Mouse (Mus musculus): ENCODE measurements around the gene Zfpm1. TPM values are rescaled to one million over a fixed set of nuclear protein-coding genes. Genes with fewer than 3 reads are reported as not detected.

Gene Zfpm1
- polyA plus RNA-seq, 1 experiment from 2014 or later = 5.7 TPM

DNA sequence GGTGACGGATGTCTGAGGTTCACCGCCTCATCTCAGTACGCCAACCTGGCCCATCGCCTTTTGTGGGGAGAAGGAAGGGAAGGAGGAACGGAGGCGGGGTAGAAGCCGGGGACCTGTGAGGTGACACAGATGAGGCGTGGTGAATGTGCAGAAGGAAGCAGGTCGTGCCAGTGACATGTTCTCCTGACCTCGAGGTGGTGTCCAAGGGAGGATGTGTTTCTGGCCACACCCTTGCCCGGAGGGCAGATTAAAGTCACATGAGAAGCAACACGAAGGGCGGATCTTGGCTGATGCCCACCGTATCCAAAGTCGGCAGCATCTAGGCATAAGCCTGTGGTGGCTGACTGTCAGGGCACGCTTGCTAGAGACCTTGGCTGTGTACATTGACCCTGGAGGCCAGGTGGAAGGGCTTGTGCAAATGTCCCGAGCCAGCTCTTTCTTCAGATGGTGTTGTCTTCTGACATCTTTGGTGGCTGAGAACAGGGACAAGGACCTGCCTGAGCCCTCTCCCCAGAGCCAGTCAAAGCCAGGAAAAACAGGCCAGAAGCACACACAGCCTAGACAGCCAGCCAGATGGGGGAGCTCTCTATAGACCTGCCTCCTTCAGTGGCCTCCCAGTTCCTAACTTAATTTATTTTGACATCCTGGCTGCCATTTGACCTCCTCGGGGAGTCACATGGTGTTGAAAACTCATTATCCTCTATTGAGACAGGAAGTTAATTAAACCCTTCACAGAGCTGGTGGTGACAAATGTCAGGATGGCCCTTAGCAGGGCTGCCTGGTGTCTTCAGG is 4.5 kb upstream of the Zfpm1 start:
- Histone ChIP-seq H3K9me3 (no peaks in the 10 kb centered on the region), H3K27me3 (replicated peaks) (no peaks in the 10 kb centered on the region), H3K4me2 (no peak overlapping the region), H3K36me3 (no peaks in the 10 kb centered on the region), H3K4me3 (replicated peaks) (no peak overlapping the region), H3K9ac (no peak overlapping the region), H3K4me1 (peaks cover 34% of the 10 kb centered on the region), H3K27ac (no peak overlapping the region)
- WGBS = 75% methylated on average over 18 of the region's 18 CpGs
- no peak for ATAC-seq (ENCODE audit: insufficient read depth, low FRiP score, low read depth)

- no peak overlapping the region for H3K4me3 ChIP-seq (replicated peaks)
- H3K27me3 ChIP-seq (replicated peaks) = no peaks in the 10 kb centered on the region
- H3K36me3 ChIP-seq = no peaks in the 10 kb centered on the region
- ATAC-seq (ENCODE audit: insufficient read depth, low FRiP score, low read depth) = no peak
- H3K9me3 ChIP-seq = no peaks in the 10 kb centered on the region
- H3K9ac ChIP-seq = no peak overlapping the region
- 0 out of 2 replicates have a peak overlapping the region, but pooled peaks have one; percentile 83 for H3K27ac ChIP-seq
- 59% methylated on average over 4 of the region's 4 CpGs for WGBS
- peaks cover 39% of the 10 kb centered on the region for H3K4me1 ChIP-seq
- no peak overlapping the region; the same call in 1 of the 2 replicates for H3K4me2 ChIP-seq
Measured at GRCm38 (mm10) chr8:122280156-122280555, 1.8 kb upstream of the Zfpm1 start.

DNA sequence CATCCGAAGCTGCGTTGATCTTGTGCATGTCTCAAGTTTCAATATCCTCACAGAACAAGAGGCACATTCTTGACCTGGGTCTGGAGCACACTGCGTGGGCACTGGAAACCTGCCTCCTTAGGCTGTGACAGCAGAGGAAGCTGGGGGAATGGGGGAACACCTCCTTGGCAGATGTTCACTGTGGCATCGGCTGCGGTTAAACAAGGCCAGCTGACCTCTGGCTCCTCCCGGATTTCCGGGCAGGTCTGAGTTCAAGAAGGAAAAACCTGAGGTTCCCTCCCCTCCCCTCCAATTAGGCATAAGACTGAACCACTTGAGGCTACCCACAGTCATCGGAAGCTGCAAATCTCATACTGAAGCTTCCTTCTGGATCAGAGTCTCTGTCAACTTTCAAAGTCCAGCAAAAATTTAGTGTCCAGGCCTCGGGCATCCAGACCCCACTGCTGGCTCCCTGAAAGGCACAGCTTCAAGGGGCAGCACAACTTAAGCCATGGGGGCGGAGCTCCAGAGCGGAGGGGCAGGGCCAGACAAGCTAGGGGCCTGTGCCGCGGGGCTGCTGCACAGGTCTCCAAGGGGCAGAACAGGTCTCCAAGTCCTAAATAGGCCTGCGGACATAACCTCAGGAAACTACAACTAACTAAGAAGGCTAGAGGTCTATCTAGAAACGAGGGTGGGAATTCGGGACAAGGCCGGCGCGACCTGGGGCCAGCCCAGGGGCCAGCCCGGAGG is 1.2 kb upstream of the Zfpm1 start:
- H3K9me3 ChIP-seq = no peaks in the 10 kb centered on the region
- peak overlapping the region; percentile 69 for H3K4me3 ChIP-seq (replicated peaks)
- no peaks in the 10 kb centered on the region for H3K36me3 ChIP-seq
- ATAC-seq (ENCODE audit: insufficient read depth, low FRiP score, low read depth) = peak; percentile 27
- H3K4me2 ChIP-seq = peak overlapping the region; percentile 96
- H3K9ac ChIP-seq = 0 out of 2 replicates have a peak overlapping the region, but pooled peaks have one; percentile 10
- H3K27ac ChIP-seq = peak overlapping the region; percentile 83
- H3K4me1 ChIP-seq = peaks cover 40% of the 10 kb centered on the region
- 8% methylated on average over 20 of the region's 20 CpGs for WGBS
- H3K27me3 ChIP-seq (replicated peaks) = no peaks in the 10 kb centered on the region

DNA sequence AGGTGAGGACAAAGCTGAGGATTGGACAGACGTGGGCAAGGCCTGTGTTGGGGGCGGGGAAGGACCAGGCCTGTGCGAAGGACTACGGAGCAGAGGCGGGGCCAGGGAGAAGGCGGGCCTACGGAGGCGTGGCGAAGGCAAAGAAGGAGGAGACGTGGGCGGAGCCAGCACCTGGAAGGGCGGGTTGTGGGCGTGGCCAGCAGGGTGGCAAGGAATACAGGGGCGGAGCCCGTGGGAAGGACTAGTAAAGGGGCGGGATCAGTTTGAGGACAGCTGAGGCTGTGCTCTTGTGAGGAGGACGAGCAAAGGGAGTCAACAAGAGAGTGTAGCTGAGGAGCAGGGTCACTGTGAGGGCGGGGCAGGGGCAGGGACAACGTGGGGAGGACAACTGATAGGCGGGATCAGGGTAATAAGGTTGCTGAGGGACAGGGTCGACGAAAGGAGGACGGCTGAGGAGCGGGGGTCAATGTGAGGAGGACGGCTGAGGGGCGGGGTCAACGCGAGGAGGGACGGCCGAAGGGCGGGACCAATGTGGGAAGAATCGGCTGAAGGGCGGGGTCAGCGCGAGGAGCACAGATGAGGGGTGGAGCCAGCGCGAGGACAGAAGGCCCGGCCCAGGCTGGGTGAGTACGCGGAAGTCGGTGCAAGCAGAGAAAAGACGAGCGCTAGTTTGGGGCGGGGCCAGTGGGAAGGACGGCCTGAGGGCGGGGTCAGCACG is 465 bp upstream of the Zfpm1 start:
- H3K9me3 ChIP-seq = no peaks in the 10 kb centered on the region
- H3K27me3 ChIP-seq (replicated peaks) = no peaks in the 10 kb centered on the region
- peaks cover 43% of the 10 kb centered on the region for H3K4me1 ChIP-seq
- WGBS = under 1% methylated on average over 42 of the region's 47 CpGs
- peak; percentile 91 for ATAC-seq (ENCODE audit: insufficient read depth, low FRiP score, low read depth)
- H3K9ac ChIP-seq = 0 out of 2 replicates have a peak overlapping the region, but pooled peaks have one; percentile 10
- peak overlapping the region; percentile 96 for H3K4me2 ChIP-seq
- H3K27ac ChIP-seq = peak overlapping the region; percentile 83
- peak overlapping the region; percentile 69 for H3K4me3 ChIP-seq (replicated peaks)
- no peaks in the 10 kb centered on the region for H3K36me3 ChIP-seq

DNA sequence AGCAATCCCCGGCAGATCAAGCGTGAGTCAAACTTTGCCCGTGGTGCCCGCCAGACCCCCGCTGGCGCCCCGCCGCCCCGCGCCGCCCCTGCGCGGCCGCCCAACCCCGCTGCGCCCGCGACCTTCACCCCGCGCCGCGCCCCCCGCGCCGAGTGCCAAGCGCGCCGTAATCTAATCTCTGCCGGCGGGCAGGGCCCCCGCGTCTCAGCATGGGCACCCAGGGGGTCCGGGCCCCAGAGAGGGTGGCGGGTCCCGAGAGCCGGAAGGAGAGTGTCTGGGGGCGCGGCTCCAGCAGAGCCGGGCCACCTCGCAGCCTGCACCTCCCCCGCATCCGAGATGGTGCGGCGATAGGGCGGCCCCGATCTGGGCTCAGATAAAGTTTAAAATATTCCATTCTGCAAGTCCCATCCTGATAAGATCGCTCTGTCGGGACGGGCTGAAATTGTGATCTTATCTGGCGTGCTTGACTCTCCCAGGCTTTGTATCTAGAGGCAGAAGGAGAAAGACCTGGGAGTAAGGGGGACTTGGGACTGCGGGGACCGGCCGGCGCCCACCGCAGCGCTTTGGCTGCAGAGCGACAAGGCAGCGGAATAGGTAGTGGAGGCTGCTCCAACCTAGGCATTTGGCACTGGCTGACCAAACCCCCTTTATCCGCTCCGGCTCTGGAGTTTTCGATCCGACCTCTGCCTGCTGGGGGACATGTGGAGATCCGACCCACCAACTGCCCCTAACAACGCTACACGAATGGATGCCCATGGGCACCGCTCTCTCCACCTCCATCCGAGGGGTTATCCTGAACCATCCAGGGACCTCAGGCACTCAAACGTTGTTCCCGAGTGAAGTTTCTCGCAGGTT is 787 bp downstream of the Zfpm1 start:
- no peaks in the 10 kb centered on the region for H3K36me3 ChIP-seq
- H3K9ac ChIP-seq = peak overlapping the region; percentile 77
- peaks cover 46% of the 10 kb centered on the region for H3K4me1 ChIP-seq
- peak overlapping the region; percentile 83 for H3K27ac ChIP-seq
- peak overlapping the region; percentile 69 for H3K4me3 ChIP-seq (replicated peaks)
- no peak for ATAC-seq (ENCODE audit: insufficient read depth, low FRiP score, low read depth)
- H3K4me2 ChIP-seq = peak overlapping the region; percentile 96
- 1% methylated on average over 67 of the region's 70 CpGs for WGBS
- H3K27me3 ChIP-seq (replicated peaks) = no peaks in the 10 kb centered on the region
- H3K9me3 ChIP-seq = no peaks in the 10 kb centered on the region

DNA sequence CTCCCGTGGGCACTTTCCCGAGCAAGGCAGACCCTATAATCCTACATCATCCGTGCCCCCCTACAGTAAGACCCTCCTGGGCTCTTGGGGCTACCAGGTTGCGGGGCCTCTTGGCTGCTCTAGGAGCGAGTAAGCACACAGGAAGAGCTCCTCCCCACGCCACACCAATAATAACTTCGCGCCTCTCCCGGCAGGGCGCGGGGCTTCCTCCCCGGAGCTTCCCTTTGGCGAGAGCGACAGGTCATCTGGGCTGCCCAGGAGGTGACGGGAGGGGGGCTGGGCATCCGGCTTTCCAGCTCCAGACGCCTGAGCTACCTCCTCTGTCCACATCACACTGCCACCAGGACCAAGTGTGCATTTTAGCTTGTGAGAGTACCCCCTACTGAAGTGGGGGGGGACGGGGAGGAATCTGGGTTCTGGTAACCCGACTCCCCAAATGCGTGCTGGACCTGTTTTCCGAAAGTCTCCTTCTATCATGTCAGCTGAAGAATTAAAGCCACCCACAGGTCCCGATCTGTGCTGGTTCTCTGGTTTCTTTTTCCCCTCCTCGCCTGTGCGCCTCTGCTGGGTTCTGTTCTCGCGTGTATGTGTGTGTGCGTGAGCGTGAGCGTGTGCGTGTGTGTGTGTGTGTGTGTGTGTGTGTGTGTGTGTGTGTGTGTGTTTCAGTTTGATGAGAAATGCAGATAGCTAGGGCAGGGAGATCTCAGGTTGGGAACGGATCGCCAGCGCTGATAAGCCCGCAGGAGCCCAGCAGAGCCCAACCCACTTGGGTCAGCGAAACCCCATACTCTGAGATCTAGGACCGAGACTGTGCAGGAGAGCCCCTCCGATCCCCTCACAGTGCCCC is 1.6 kb downstream of the Zfpm1 start:
- H3K4me1 ChIP-seq = peaks cover 46% of the 10 kb centered on the region
- under 1% methylated on average over 37 of the region's 37 CpGs for WGBS
- H3K27ac ChIP-seq = peak overlapping the region; percentile 83
- peak overlapping the region; percentile 69 for H3K4me3 ChIP-seq (replicated peaks)
- H3K9ac ChIP-seq = peak overlapping the region; percentile 54
- H3K9me3 ChIP-seq = no peaks in the 10 kb centered on the region
- no peak for ATAC-seq (ENCODE audit: insufficient read depth, low FRiP score, low read depth)
- peak overlapping the region; percentile 96 for H3K4me2 ChIP-seq
- no peaks in the 10 kb centered on the region for H3K27me3 ChIP-seq (replicated peaks)
- H3K36me3 ChIP-seq = no peaks in the 10 kb centered on the region

DNA sequence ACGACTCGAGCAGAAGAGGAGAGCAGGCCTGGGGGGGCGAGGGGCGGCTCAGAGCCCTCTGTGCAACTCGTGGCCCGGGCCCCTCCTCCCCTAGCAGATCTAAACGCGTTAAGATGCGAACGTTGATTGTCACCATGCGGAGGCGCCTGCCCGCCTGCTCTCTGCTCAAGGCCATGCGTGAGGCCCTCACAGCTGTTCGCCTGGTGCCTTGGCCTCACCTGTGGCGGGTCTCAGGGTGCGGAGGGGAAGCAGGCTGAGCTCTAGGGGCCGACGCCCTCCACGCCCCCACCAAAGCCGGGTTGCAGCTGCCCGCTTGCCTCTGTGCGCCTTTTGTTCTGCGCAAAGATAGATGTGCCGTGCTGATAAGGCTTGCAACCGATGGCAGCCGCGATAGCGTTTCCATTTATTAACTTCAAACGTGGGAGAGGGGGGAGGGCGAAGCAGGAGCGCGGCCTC is 2.3 kb downstream of the Zfpm1 start:
- Histone ChIP-seq H3K27me3 (replicated peaks) (no peaks in the 10 kb centered on the region), H3K9ac (peak overlapping the region; percentile 54), H3K4me1 (peaks cover 46% of the 10 kb centered on the region), H3K36me3 (no peaks in the 10 kb centered on the region), H3K4me3 (replicated peaks) (peak overlapping the region; percentile 69), H3K9me3 (no peaks in the 10 kb centered on the region), H3K27ac (peak overlapping the region; percentile 83), H3K4me2 (peak overlapping the region; percentile 96)
- WGBS = 2% methylated on average over 33 of the region's 33 CpGs
- ATAC-seq (ENCODE audit: insufficient read depth, low FRiP score, low read depth) = no peak

- no peaks in the 10 kb centered on the region for H3K9me3 ChIP-seq
- peaks cover 46% of the 10 kb centered on the region for H3K4me1 ChIP-seq
- H3K36me3 ChIP-seq = no peaks in the 10 kb centered on the region
- WGBS = 12% methylated on average over 21 of the region's 21 CpGs
- peak overlapping the region; percentile 54; the same call in 1 of the 2 replicates for H3K9ac ChIP-seq
- H3K27ac ChIP-seq = peak overlapping the region; percentile 83
- no peak for ATAC-seq (ENCODE audit: insufficient read depth, low FRiP score, low read depth)
- H3K4me2 ChIP-seq = peak overlapping the region; percentile 96
- peak overlapping the region; percentile 69 for H3K4me3 ChIP-seq (replicated peaks)
- H3K27me3 ChIP-seq (replicated peaks) = no peaks in the 10 kb centered on the region
Measured at GRCm38 (mm10) chr8:122284659-122285261, 2.8 kb downstream of the Zfpm1 start.

- no peaks in the 10 kb centered on the region for H3K9me3 ChIP-seq
- no peaks in the 10 kb centered on the region for H3K27me3 ChIP-seq (replicated peaks)
- no peaks in the 10 kb centered on the region for H3K36me3 ChIP-seq
- 74% methylated on average over 6 of the region's 6 CpGs for WGBS
- H3K9ac ChIP-seq = no peak overlapping the region
- peak overlapping the region; percentile 32 for H3K27ac ChIP-seq
- H3K4me1 ChIP-seq = peaks cover 47% of the 10 kb centered on the region
- no peak overlapping the region for H3K4me3 ChIP-seq (replicated peaks)
- ATAC-seq (ENCODE audit: insufficient read depth, low FRiP score, low read depth) = no peak
- peak overlapping the region; percentile 96 for H3K4me2 ChIP-seq
Measured at GRCm38 (mm10) chr8:122285727-122286126, 3.8 kb downstream of the Zfpm1 start.

- Histone ChIP-seq H3K4me2 (0 out of 2 replicates have a peak overlapping the region, but pooled peaks have one; percentile 1), H3K4me3 (replicated peaks) (no peak overlapping the region), H3K36me3 (no peaks in the 10 kb centered on the region), H3K27me3 (replicated peaks) (no peaks in the 10 kb centered on the region), H3K9me3 (no peaks in the 10 kb centered on the region), H3K9ac (no peak overlapping the region), H3K27ac (peak overlapping the region; percentile 32; the same call in 1 of the 2 replicates), H3K4me1 (peaks cover 51% of the 10 kb centered on the region)
- WGBS = 58% methylated on average over 10 of the region's 10 CpGs
- ATAC-seq (ENCODE audit: insufficient read depth, low FRiP score, low read depth) = peak; percentile 11; the same call in 1 of the 2 replicates
Measured at GRCm38 (mm10) chr8:122286899-122287298, 5.0 kb downstream of the Zfpm1 start.

Measured in stomach, embryonic 15.5 days (tissue).